Mouse (Mus musculus) small intestine, adult 2 months (tissue): ENCODE results near the gene Ssbp3.

Source experiments
- CTCF ChIP-seq: fragments of 200-500 bp; IDR thresholded peaks from 2 replicates; pipeline ENCODE4 v1.5.1; 2012; ENCODE audit warnings: low read depth, mild to moderate bottlenecking, control low read depth, inconsistent platforms, low read length, moderate library complexity, mixed read lengths; ENCODE audit not compliant: insufficient replicate concordance, insufficient read length; ENCODE audit errors: extremely low read depth
- POLR2A ChIP-seq: fragments of 200-500 bp; IDR thresholded peaks from 2 replicates; pipeline ENCODE4 v1.6.1; 2012; ENCODE audit warnings: low read depth, mild to moderate bottlenecking, control low read depth, inconsistent platforms, low read length, moderate library complexity

DNA sequence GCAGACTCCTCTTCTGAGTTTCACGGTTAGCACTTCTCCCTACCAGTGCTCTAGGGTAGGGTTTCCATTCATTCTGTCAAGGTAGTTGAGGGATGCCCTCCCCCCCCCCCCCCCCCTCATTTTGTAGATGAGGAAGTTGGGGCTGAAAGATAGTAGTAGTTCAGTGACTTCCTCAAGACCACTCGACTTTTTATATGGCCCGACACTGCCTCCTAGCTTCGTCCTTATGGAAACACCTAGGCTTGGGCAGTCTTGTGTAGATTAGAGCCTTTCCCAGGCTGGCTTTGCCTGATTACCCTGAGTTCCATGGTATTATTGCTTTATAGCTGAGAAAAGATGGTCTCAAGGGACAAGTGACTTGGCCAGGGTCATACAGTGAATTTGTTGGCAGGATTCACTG, 41.0 kb downstream of the Ssbp3 start:
- no peak for TF ChIP-seq CTCF
- TF ChIP-seq POLR2A: no peak
